Mouse (Mus musculus): ENCODE data around the gene Gpc6.

DNA sequence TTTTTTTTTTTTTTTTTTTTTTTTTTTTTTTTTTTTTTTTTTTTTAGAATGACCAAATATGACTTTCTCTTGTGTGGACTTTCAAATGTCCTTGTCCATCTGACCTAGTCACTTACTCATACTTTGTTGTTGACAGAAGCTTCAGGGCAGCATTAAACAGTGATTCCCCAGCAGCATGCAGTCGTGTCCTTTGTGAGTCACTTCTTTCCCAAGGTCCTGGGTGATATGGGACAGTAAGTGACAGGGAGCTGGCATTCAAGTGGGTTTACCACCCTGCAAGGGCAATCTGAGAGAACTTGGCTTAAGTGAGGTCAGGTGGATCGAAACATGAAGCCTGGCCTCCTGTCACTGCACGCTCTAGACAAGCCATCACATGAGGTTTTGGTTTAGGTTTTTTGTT, 754.8 kb downstream of the Gpc6 start:
- TF ChIP-seq CTCF (IDR thresholded peaks at IDR 0.05; ENCODE audit: low read depth) (no peak), EP300 (optimal IDR thresholded peaks at IDR 0.05) (no peak)

Data from stomach, postnatal 0 days (tissue).